ENCODE assay signal across 13 mouse cellular contexts in genomic region chr1:77930661-77931060, GRCm38 (mm10).
DNase-seq lines count a peak whose midpoint lies in the region; ATAC-seq and TF ChIP-seq lines count a peak whose summit lies in the region.
"Had no signal": no experiment of that assay in that cellular context is flagged by ENCODE, and none has a peak within 500 bp of the region (broad histone marks: within the 10 kb centered on the region; RNA-seq: fewer than 3 reads in every experiment).

No protein-coding gene starts in this region.

- TF ChIP-seq EP300 in stomach, postnatal 0 days (optimal IDR thresholded peaks at IDR 0.05) = no peak

- peaks cover 3% of the 10 kb centered on the region; the same call in 1 of the 2 replicates for H3K9me3 ChIP-seq in kidney, embryonic 14.5 days (ENCODE audit: control insufficient read depth, low read length)
- H3K9me3 ChIP-seq in stomach, postnatal 0 days (ENCODE audit: control insufficient read depth, low read length) = no peaks in the 10 kb centered on the region
- H3K9me3 ChIP-seq: embryonic facial prominence, embryonic 13.5 days; heart, embryonic 13.5 days; liver, embryonic 13.5 days; midbrain, embryonic 15.5 days had no signal

- no peak overlapping the region for H3K4me3 ChIP-seq in kidney, embryonic 14.5 days (ENCODE audit: low read length)
- no peak overlapping the region for H3K4me3 ChIP-seq in stomach, postnatal 0 days (ENCODE audit: low read depth, low read length)
- H3K4me3 ChIP-seq: embryonic facial prominence, embryonic 13.5 days; heart, embryonic 13.5 days; liver, embryonic 13.5 days; midbrain, embryonic 15.5 days had no signal

- ATAC-seq in kidney, embryonic 14.5 days (ENCODE audit: low FRiP score, low TSS enrichment) = no peak
- no peak for ATAC-seq in stomach, postnatal 0 days (ENCODE audit: low FRiP score, low TSS enrichment)
- no peak for ATAC-seq in cerebellum, adult (ENCODE audit: insufficient number of reproducible peaks, low FRiP score, low TSS enrichment)
- ATAC-seq: midbrain, embryonic 15.5 days had no signal

- H3K4me2 ChIP-seq in kidney, embryonic 14.5 days (replicated peaks; ENCODE audit: low read depth, low read length) = no peak overlapping the region
- no peak overlapping the region for H3K4me2 ChIP-seq in stomach, postnatal 0 days (replicated peaks; ENCODE audit: low read depth)
- H3K4me2 ChIP-seq: embryonic facial prominence, embryonic 13.5 days; heart, embryonic 13.5 days; liver, embryonic 13.5 days; midbrain, embryonic 15.5 days had no signal

- no peak overlapping the region for H3K27ac ChIP-seq in kidney, embryonic 14.5 days (ENCODE audit: low read depth, low read length)
- no peak overlapping the region for H3K27ac ChIP-seq in stomach, postnatal 0 days (replicated peaks)
- H3K27ac ChIP-seq: embryonic facial prominence, embryonic 13.5 days; heart, embryonic 13.5 days; liver, embryonic 13.5 days; midbrain, embryonic 15.5 days had no signal

- 0 out of 2 replicates have a peak, but pooled peaks cover 3% of the 10 kb centered on the region for H3K4me1 ChIP-seq in kidney, embryonic 14.5 days (ENCODE audit: control insufficient read depth, insufficient read depth, low read length)
- H3K4me1 ChIP-seq in stomach, postnatal 0 days (replicated peaks; ENCODE audit: control insufficient read depth, insufficient read depth) = no peaks in the 10 kb centered on the region
- H3K4me1 ChIP-seq: liver, embryonic 13.5 days; midbrain, embryonic 15.5 days had no signal

- 92% methylated on average over 6 of the region's 6 CpGs for WGBS in kidney, embryonic 14.5 days
- WGBS in stomach, postnatal 0 days = 82% methylated on average over 6 of the region's 6 CpGs

- TF ChIP-seq CTCF in stomach, postnatal 0 days (IDR thresholded peaks at IDR 0.05; ENCODE audit: low read depth) = peak; percentile 44

- no peak overlapping the region for H3K9ac ChIP-seq in kidney, embryonic 14.5 days (ENCODE audit: low read depth, low read length)
- H3K9ac ChIP-seq in stomach, postnatal 0 days (ENCODE audit: low read length) = no peak overlapping the region
- H3K9ac ChIP-seq: embryonic facial prominence, embryonic 13.5 days; heart, embryonic 13.5 days; liver, embryonic 13.5 days; midbrain, embryonic 15.5 days had no signal

- no peaks in the 10 kb centered on the region for H3K36me3 ChIP-seq in kidney, embryonic 14.5 days (ENCODE audit: control insufficient read depth, insufficient read depth, low read length)
- no peaks in the 10 kb centered on the region for H3K36me3 ChIP-seq in stomach, postnatal 0 days (ENCODE audit: control insufficient read depth, insufficient read depth, low read length)
- H3K36me3 ChIP-seq: embryonic facial prominence, embryonic 13.5 days; heart, embryonic 13.5 days; liver, embryonic 13.5 days; midbrain, embryonic 15.5 days had no signal

- H3K27me3 ChIP-seq in kidney, embryonic 14.5 days (ENCODE audit: control insufficient read depth, insufficient read depth, low read length) = no peaks in the 10 kb centered on the region
- H3K27me3 ChIP-seq in stomach, postnatal 0 days (ENCODE audit: control insufficient read depth, insufficient read depth, low read length) = no peaks in the 10 kb centered on the region
- H3K27me3 ChIP-seq: embryonic facial prominence, embryonic 13.5 days; heart, embryonic 13.5 days; liver, embryonic 13.5 days; midbrain, embryonic 15.5 days had no signal

- DNase-seq in embryo, embryonic 10.5 days (ENCODE audit: low spot score) = peak; percentile 39
- DNase-seq in embryo, embryonic 9.5 days (ENCODE audit: extremely low spot score) = no peak
- DNase-seq in kidney, postnatal 14 days = peak; percentile 3
- peak; percentile 24 for DNase-seq in right cerebral cortex, postnatal 14 days
- DNase-seq in right cerebral cortex, postnatal 36 days (ENCODE audit: low spot score in 2 of 2) = no peak
- DNase-seq in stomach, postnatal 0 days (ENCODE audit: low spot score) = no peak
- DNase-seq: cerebellum, adult 11 months; liver, embryonic 13.5 days had no signal

Comparison
In these comparisons a context has a peak if more than half of its experiments do, and no peak if none do; other contexts are left out.
1. DNase-seq: peak in embryo, embryonic 10.5 days (single experiment), kidney, postnatal 14 days (single experiment) and right cerebral cortex, postnatal 14 days (single experiment); none in embryo, embryonic 9.5 days (single experiment), right cerebral cortex, postnatal 36 days (0 of 2) and stomach, postnatal 0 days (single experiment).